Mouse (Mus musculus) embryonic facial prominence, embryonic 13.5 days (tissue): Measurements from ENCODE around the gene Pi4kb. TPM values are rescaled to one million over a fixed set of nuclear protein-coding genes. Genes with fewer than 3 reads are reported as not detected.

Source experiments
- ATAC-seq: fragments of 200-750 bp; cut with Nextera tagmentation; 2 replicates; pipeline ENCODE4 v1.8.0; 2017; ENCODE audit warnings: low read depth; ENCODE audit not compliant: insufficient number of reproducible peaks, insufficient read depth, low FRiP score, low TSS enrichment
- H3K27ac ChIP-seq: fragments of 300-500 bp; sonication (generic); 2 replicates; pipeline ENCODE4 v1.5.1; 2015; ENCODE audit warnings: moderate library complexity, mild to moderate bottlenecking, inconsistent platforms
- H3K27me3 ChIP-seq: fragments of 300-500 bp; sonication (generic); 2 replicates; pipeline ENCODE4 v1.6.1; 2015; ENCODE audit warnings: mild to moderate bottlenecking, inconsistent platforms
- H3K36me3 ChIP-seq: fragments of 300-500 bp; sonication (generic); 2 replicates; pipeline ENCODE4 v1.6.1; 2015; ENCODE audit warnings: mild to moderate bottlenecking, inconsistent platforms
- H3K4me1 ChIP-seq: fragments of 300-500 bp; sonication (generic); 2 replicates; pipeline ENCODE4 v1.6.1; 2015; ENCODE audit warnings: inconsistent platforms
- H3K4me2 ChIP-seq: fragments of 300-500 bp; sonication (generic); 2 replicates; pipeline ENCODE4 v1.6.1; 2015; ENCODE audit warnings: moderate library complexity, mild to moderate bottlenecking, inconsistent platforms
- H3K4me3 ChIP-seq: fragments of 300-500 bp; sonication (generic); 2 replicates; pipeline ENCODE4 v1.5.1; 2015; ENCODE audit warnings: mild to moderate bottlenecking, inconsistent platforms
- H3K9ac ChIP-seq: fragments of 300-500 bp; sonication (generic); 2 replicates; pipeline ENCODE4 v1.6.1; 2015; ENCODE audit warnings: mild to moderate bottlenecking, inconsistent platforms
- H3K9me3 ChIP-seq: fragments of 300-500 bp; sonication (generic); 2 replicates; pipeline ENCODE4 v1.6.1; 2016; ENCODE audit warnings: inconsistent platforms
- WGBS: fragments of 180-500 bp; shearing (Covaris S2); methylation state at CpG from one replicate; pipeline ENCODE4 v1.1.7; 2015; ENCODE audit warnings: mixed read lengths; 5-methylcytosine and 5-hydroxymethylcytosine counted together
- polyA plus RNA-seq: library from polyadenylated mRNA; unstranded; fragments of >200 nt; fragmentation: Nextera tagmentation; extraction: Ambion mirVana; gene quantifications from 2 replicates; pipeline ENCODE4 v1.2.1, GENCODE M21; 2015

Gene Pi4kb
- polyA plus RNA-seq, 1 experiment from 2014 or later: 26.5 TPM

DNA sequence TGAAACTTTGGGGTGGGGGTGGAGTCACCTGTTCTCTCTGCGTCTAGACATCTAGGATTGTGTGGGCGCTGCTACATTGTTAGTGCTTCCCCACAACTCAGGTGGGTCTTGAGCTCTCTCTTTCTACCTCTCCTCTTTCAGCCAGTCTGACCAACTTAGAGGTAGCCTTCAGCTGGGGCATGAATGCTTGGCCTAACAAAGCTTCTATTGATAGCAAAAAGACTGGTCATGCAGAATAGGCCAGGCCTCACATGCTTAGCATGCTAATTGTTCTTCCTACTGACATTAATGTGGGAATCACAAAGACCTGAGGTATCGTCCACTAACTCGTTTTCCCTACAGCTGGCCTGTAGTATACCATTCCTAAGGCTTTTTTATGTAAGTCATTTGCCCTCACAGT lies 28.0 kb downstream of the Pi4kb start:
- H3K27me3 ChIP-seq: no peaks in the 10 kb centered on the region
- H3K9me3 ChIP-seq: no peaks in the 10 kb centered on the region
- no peak overlapping the region for H3K4me3 ChIP-seq
- H3K4me1 ChIP-seq: no peaks in the 10 kb centered on the region; the same call in 1 of the 2 replicates
- no peak overlapping the region for H3K9ac ChIP-seq
- ATAC-seq: no peak
- H3K27ac ChIP-seq: no peak overlapping the region
- 85% methylated on average over 4 of the region's 4 CpGs for WGBS
- no peak overlapping the region for H3K4me2 ChIP-seq
- peaks cover 93% of the 10 kb centered on the region for H3K36me3 ChIP-seq

DNA sequence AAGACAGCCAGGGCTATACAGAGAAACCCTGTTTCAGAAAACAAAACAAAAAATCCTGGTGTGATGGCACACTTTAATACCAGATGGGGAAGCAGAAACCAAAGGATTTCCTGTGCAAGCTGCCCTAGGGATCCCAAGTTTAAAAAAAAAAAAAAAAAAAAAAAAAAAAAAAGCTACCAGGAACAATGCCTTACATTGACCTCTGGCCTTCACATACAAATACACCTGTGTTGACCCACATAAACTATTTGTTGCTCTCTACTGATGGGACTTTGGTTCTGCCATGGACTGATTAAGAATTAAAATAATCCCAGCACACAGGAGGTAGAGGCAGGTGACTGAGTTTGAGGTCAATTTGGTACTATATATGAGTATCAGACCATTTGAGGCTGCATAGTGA lies 28.7 kb downstream of the Pi4kb start:
- Histone ChIP-seq H3K9me3 (no peaks in the 10 kb centered on the region), H3K4me3 (no peak overlapping the region), H3K27ac (no peak overlapping the region), H3K27me3 (no peaks in the 10 kb centered on the region), H3K4me1 (no peaks in the 10 kb centered on the region; the same call in 1 of the 2 replicates), H3K4me2 (no peak overlapping the region), H3K9ac (no peak overlapping the region), H3K36me3 (peaks cover 94% of the 10 kb centered on the region)
- no peak for ATAC-seq

DNA sequence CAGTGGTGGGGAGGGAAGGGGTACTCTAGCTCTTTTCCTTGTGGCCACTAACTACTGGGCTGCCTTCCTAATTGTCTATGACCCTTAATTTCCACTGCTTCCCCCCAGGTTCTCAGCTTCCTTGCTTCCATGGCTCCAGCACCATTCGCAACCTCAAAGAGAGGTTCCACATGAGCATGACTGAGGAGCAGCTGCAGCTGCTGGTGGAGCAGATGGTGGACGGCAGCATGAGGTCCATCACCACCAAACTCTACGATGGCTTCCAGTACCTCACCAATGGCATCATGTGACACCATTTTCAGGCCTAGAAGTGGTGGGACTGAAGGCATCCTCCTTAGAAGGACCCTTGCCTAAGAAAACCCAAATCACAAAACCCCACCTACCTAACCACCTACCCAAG lies 31.1 kb downstream of the Pi4kb start:
- no peaks in the 10 kb centered on the region; the same call in 1 of the 2 replicates for H3K4me1 ChIP-seq
- no peak overlapping the region for H3K9ac ChIP-seq
- no peak overlapping the region for H3K4me3 ChIP-seq
- no peaks in the 10 kb centered on the region for H3K27me3 ChIP-seq
- ATAC-seq: no peak
- WGBS: 97% methylated on average over 3 of the region's 3 CpGs
- no peak overlapping the region for H3K4me2 ChIP-seq
- no peak overlapping the region for H3K27ac ChIP-seq
- H3K9me3 ChIP-seq: no peaks in the 10 kb centered on the region
- H3K36me3 ChIP-seq: peaks cover 95% of the 10 kb centered on the region

DNA sequence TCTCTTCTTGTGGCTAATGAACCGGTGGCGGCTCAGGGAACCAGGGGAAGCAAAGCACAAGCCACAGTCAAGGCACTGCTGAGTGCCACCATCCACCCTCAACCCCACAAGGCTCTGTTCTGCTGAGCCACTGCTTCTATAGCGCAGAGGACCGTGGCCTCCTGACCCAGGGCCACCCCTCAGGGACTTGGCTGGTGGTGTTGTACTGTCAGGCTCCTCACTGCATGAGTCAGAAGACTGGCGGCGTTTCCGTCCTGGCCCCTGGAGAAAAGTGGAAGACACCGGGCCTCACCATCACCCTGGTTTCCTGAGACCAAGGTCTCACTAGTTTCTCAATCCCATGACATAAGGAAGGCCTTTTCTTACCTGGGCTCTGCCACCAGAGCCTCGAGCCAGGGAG lies 33.2 kb downstream of the Pi4kb start:
- 0 out of 2 replicates have a peak overlapping the region, but pooled peaks have one; percentile 7 for H3K27ac ChIP-seq
- no peaks in the 10 kb centered on the region for H3K9me3 ChIP-seq
- H3K4me3 ChIP-seq: no peak overlapping the region
- no peak for ATAC-seq
- no peak overlapping the region for H3K4me2 ChIP-seq
- no peaks in the 10 kb centered on the region for H3K27me3 ChIP-seq
- no peak overlapping the region for H3K9ac ChIP-seq
- H3K36me3 ChIP-seq: peaks cover 93% of the 10 kb centered on the region
- no peaks in the 10 kb centered on the region; the same call in 1 of the 2 replicates for H3K4me1 ChIP-seq
- WGBS: 86% methylated on average over 9 of the region's 9 CpGs

DNA sequence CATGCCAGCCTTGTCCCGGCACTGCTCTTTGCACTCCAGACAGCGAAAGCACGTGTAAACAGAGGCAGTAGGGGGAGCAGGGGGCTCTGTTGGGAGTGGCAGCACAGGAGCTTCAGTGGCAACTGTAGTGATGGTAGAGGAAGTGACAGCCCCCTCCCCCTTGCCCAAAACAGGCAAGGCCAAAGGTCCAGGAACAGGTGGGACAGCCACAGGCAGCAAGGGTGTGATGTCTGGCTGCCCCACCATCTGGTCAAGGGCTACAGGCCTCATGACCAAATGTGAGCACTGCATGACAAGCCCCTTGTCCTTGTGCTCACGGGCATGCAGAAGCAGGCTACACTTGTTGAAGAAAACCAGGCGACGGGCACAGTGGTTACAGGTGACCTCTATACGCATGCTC lies 35.9 kb downstream of the Pi4kb start:
- peaks cover 67% of the 10 kb centered on the region for H3K36me3 ChIP-seq
- 85% methylated on average over 7 of the region's 7 CpGs for WGBS
- H3K27me3 ChIP-seq: no peaks in the 10 kb centered on the region
- no peaks in the 10 kb centered on the region for H3K9me3 ChIP-seq
- H3K27ac ChIP-seq: no peak overlapping the region; the same call in 1 of the 2 replicates
- H3K9ac ChIP-seq: no peak overlapping the region
- no peak overlapping the region for H3K4me2 ChIP-seq
- peaks cover 18% of the 10 kb centered on the region for H3K4me1 ChIP-seq
- no peak for ATAC-seq
- no peak overlapping the region for H3K4me3 ChIP-seq

DNA sequence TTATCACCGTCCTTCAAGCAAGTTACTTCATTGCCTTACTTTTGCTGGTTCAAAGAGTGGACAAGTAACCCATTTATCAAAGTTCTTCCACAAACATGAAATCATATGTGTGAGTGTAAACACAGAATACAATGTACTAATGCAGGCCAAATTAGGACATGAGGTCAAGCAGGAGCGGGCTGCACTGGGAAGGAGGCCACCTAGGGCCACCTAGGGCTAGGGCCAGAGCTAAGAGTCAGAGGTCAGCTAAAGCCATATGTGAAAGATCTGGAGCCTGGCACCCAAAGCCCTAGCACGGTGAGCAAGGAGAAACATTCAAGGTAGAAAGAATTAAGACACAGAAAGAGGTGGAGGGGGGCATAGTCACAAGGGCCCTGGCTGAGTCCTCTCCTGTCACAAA lies 38.5 kb downstream of the Pi4kb start:
- H3K4me3 ChIP-seq: 0 out of 2 replicates have a peak overlapping the region, but pooled peaks have one; percentile 81
- H3K36me3 ChIP-seq: peaks cover 43% of the 10 kb centered on the region
- H3K27me3 ChIP-seq: no peaks in the 10 kb centered on the region
- peak overlapping the region; percentile 93; the same call in 1 of the 2 replicates for H3K4me2 ChIP-seq
- H3K9ac ChIP-seq: 0 out of 2 replicates have a peak overlapping the region, but pooled peaks have one; percentile 4
- no peaks in the 10 kb centered on the region for H3K9me3 ChIP-seq
- H3K4me1 ChIP-seq: peaks cover 25% of the 10 kb centered on the region
- WGBS: 65% methylated on average over 3 of the region's 3 CpGs
- ATAC-seq: no peak
- no peak overlapping the region for H3K27ac ChIP-seq

DNA sequence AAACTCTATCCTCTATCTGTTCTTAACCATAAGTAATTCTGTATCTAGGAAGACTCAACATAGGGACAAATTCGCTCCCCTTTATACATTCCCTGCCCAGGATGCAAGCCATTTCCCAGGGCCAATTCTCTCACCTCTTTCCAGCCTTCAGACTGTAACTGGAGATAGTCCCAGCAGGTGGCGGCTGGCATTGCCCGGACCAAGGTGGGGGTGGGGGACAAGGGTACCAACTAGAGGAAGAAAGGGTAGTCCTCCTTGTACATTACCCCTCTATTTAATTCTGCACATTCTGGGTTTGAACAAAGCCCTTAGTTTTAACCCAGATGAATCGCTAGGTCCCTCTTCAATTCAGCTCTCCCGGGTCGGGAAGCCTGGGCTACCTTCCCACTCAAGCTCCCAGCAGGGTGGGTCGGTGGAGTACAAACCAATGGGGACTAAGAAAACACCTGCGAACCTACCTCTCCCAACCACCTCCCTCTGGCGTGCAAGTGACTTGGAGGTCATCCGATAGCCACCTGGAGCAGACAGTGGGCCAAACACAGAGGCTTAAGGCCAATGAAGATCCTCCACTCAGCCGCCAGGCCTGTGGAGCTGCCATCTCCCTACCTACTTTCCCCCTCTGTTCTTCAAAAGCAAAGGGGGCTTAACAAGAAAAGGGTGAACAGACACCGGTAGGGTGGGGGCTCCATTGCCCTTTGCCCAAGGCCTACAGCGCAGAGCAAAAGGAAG lies 39.3 kb downstream of the Pi4kb start:
- Histone ChIP-seq H3K4me1 (peaks cover 25% of the 10 kb centered on the region), H3K9me3 (no peaks in the 10 kb centered on the region), H3K9ac (peak overlapping the region; percentile 83), H3K4me2 (peak overlapping the region; percentile 93), H3K36me3 (peaks cover 34% of the 10 kb centered on the region), H3K4me3 (peak overlapping the region; percentile 81), H3K27ac (0 out of 2 replicates have a peak overlapping the region, but pooled peaks have one; percentile 96), H3K27me3 (no peaks in the 10 kb centered on the region)
- ATAC-seq: no peak
- WGBS: 15% methylated on average over 13 of the region's 13 CpGs

DNA sequence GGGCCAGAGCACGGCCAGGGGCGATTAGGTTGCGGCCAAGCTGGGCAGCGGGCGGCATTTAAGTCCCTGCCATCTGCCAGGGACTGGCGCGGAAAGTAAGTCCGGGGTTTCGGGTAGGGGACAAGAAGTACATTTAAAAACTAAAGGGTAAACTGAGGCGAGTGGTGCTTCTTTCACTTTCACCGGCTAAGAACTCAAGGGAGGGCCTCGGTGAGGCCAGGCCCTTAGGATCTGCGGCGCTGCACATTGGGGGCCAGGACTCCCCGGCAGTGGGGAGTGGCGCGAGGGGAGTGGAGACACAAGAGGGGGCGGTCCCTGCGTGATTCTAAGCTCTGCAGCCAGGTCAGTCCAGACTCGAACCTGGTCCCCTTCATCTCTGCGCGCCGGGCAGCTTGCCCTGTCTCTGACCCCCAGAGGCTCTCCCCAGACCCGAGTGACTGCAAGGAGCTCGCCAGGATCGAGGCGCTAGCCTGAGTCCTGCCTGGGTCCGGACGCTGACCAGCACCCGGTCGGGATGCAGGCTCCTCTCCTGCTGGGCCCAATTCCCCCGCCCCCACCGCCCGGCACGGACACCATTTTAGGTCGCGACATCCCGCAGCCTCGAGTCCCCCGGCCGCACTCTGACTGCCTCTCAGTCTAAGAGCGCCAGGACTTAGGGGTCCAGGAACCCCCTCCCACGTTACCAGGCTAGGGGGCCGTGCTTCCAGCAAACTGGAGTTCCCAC lies 40.1 kb downstream of the Pi4kb start:
- Histone ChIP-seq H3K4me3 (peak overlapping the region; percentile 81), H3K9ac (peak overlapping the region; percentile 83), H3K4me2 (peak overlapping the region; percentile 93), H3K27me3 (no peaks in the 10 kb centered on the region), H3K4me1 (peaks cover 25% of the 10 kb centered on the region), H3K27ac (peak overlapping the region; percentile 96), H3K36me3 (peaks cover 27% of the 10 kb centered on the region), H3K9me3 (no peaks in the 10 kb centered on the region)
- no peak; the same call in 1 of the 2 replicates for ATAC-seq
- under 1% methylated on average over 44 of the region's 44 CpGs for WGBS

DNA sequence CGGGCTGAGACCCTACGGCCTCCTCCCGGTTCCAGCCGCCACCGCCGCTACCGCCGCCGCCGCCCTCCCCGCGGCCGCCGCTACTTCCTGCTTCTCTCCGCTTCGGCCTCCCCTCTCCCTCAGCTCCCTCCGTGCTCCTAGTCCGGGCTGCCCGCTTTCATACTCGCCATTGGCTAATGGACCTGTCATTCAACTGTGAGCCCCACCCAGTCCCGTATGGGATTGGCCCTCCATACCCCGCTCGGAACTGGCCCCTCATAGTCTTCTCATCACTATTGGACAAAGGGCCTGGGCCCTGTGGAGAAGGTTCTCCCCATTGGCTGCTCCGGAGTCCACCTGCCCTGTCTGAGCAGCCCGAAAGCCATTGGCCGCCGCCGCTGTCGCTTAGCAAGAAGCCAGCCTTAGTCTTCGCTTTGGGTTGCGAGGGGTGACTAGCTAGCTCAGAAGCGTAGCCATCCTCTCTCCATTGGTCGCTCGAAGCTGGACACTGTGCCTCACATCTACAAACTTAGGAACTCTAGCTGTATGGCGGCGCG lies 40.9 kb downstream of the Pi4kb start, which contains the start of gene Zfp687:
TSS of gene Zfp687 (minus strand) at position 112 of the 536 bp plus-strand sequence.
- peak within 1 kb of the TSS; percentile 96 for H3K27ac ChIP-seq

DNA sequence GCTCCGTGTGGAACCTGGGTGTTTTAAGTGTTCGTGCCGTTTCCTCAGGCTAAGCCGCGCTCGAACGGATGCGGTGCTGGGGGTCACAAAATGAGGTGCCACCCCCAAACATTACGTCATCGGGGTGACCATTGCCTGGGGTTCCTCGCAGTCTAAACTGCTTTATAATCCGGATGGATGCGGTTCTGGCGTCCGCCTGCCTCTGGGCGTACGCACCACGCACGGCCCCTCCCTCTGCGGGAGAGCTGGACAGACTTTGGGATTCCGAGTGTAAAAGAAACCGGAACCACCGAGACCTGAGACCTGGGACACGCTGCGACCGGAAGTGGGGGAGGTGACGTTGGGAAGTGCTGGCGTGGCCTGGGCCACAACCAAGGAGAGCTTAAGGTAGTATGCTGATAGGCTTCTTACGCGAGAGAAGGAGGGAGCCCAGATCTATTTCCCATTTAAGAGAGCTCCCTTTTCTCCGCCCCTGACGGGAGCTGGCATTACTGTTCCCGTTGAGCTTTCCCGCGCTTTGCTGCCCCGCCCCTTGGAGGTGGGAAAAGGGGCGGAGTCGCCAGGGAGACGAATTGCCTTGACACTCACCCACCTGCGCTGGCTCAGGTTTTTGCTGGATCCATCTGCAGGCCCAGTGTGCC lies 41.5 kb downstream of the Pi4kb start:
- under 1% methylated on average over 40 of the region's 40 CpGs for WGBS
- Histone ChIP-seq H3K4me3 (peak overlapping the region; percentile 81), H3K4me2 (peak overlapping the region; percentile 93), H3K27ac (peak overlapping the region; percentile 96), H3K9me3 (no peaks in the 10 kb centered on the region), H3K36me3 (peaks cover 13% of the 10 kb centered on the region), H3K4me1 (peaks cover 25% of the 10 kb centered on the region), H3K9ac (peak overlapping the region; percentile 75), H3K27me3 (no peaks in the 10 kb centered on the region)
- peak; percentile 57 for ATAC-seq

More for the DNA sequence above, 40.9 kb downstream of the Pi4kb start, which contains the start of gene Zfp687:
- peak; percentile 99 for ATAC-seq
- peak within 1 kb of the TSS; percentile 83 for H3K9ac ChIP-seq
- WGBS: under 1% methylated on average over 36 of the region's 37 CpGs
- no peaks in the 10 kb centered on the region for H3K9me3 ChIP-seq
- H3K4me1 ChIP-seq: peaks cover 25% of the 10 kb centered on the region
- peak within 1 kb of the TSS; percentile 93 for H3K4me2 ChIP-seq
- H3K36me3 ChIP-seq: peaks cover 19% of the 10 kb centered on the region
- H3K4me3 ChIP-seq: peak within 1 kb of the TSS; percentile 81
- H3K27me3 ChIP-seq: no peaks in the 10 kb centered on the region

DNA sequence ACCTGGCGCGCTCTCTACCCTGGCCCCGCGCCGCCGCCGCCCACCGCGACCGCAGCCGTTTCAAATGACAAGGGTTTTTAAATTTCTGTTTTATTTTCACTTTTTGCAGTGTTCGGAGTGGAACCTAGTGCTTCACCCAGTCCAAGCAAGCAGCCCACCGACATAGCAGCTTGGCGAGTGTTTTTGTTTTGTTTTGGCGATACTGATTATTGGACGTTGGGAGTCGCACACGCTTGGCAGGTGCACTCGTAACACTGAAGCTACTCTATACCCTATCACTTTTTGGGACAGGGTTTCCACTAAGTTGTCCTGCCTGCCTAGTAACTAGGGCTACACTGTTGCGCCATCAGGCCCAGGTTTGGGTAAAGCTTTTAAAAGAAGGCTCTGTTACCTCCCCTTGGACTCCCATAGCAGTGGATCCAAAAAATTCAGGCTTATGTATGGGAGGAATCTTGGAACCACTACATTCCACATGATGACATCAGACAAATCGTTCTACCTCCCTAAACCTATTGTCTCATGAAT lies 42.1 kb downstream of the Pi4kb start:
- peaks cover 25% of the 10 kb centered on the region for H3K4me1 ChIP-seq
- peak overlapping the region; percentile 93 for H3K4me2 ChIP-seq
- WGBS: 3% methylated on average over 21 of the region's 21 CpGs
- no peak for ATAC-seq
- peak overlapping the region; percentile 96 for H3K27ac ChIP-seq
- peak overlapping the region; percentile 75 for H3K9ac ChIP-seq
- no peaks in the 10 kb centered on the region for H3K9me3 ChIP-seq
- H3K4me3 ChIP-seq: peak overlapping the region; percentile 81
- no peaks in the 10 kb centered on the region for H3K27me3 ChIP-seq
- peaks cover 7% of the 10 kb centered on the region for H3K36me3 ChIP-seq
